Mouse (Mus musculus): ENCODE data around the gene Diexf. TPM values are rescaled to one million over a fixed set of nuclear protein-coding genes. Genes with fewer than 3 reads are reported as not detected.

Gene Diexf
- polyA plus RNA-seq, 1 experiment from 2014 or later: 7.3 TPM

- Histone ChIP-seq H3K4me3 (ENCODE audit: low read length) (no peak overlapping the region), H3K9me3 (replicated peaks; ENCODE audit: control insufficient read depth, low read length) (no peaks in the 10 kb centered on the region), H3K27me3 (ENCODE audit: control insufficient read depth, insufficient read depth, low read length) (no peaks in the 10 kb centered on the region), H3K9ac (ENCODE audit: low read length) (no peak overlapping the region), H3K27ac (ENCODE audit: low read length) (no peak overlapping the region), H3K36me3 (ENCODE audit: control insufficient read depth, insufficient read depth) (no peaks in the 10 kb centered on the region), H3K4me2 (ENCODE audit: low read depth, low read length) (no peak overlapping the region), H3K4me1 (ENCODE audit: control insufficient read depth, insufficient read depth, low read length) (no peaks in the 10 kb centered on the region)
- ATAC-seq (replicated peaks; ENCODE audit: extremely low read depth, insufficient read depth, low FRiP score): no peak
- 55% methylated on average over 9 of the region's 9 CpGs for WGBS
Measured at GRCm38 (mm10) chr1:193086842-193087476, 43.1 kb downstream of the Diexf start.

- H3K9me3 ChIP-seq (replicated peaks; ENCODE audit: control insufficient read depth, low read length): no peaks in the 10 kb centered on the region
- ATAC-seq (replicated peaks; ENCODE audit: extremely low read depth, insufficient read depth, low FRiP score): no peak
- H3K4me1 ChIP-seq (ENCODE audit: control insufficient read depth, insufficient read depth, low read length): no peaks in the 10 kb centered on the region
- no peak overlapping the region for H3K27ac ChIP-seq (ENCODE audit: low read length)
- no peak overlapping the region for H3K4me2 ChIP-seq (ENCODE audit: low read depth, low read length)
- WGBS: 66% methylated on average over 4 of the region's 4 CpGs
- H3K27me3 ChIP-seq (ENCODE audit: control insufficient read depth, insufficient read depth, low read length): no peaks in the 10 kb centered on the region
- H3K9ac ChIP-seq (ENCODE audit: low read length): no peak overlapping the region
- no peak overlapping the region for H3K4me3 ChIP-seq (ENCODE audit: low read length)
- no peaks in the 10 kb centered on the region for H3K36me3 ChIP-seq (ENCODE audit: control insufficient read depth, insufficient read depth)
Measured at GRCm38 (mm10) chr1:193086111-193086841, 43.8 kb downstream of the Diexf start.

- WGBS: 69% methylated on average over 5 of the region's 5 CpGs
Measured at GRCm38 (mm10) chr1:193085541-193086020, 44.5 kb downstream of the Diexf start.

GRCm38 (mm10) chr1:193084016-193084415 lies 46.1 kb downstream of the Diexf start:
- no peak overlapping the region for H3K4me2 ChIP-seq (ENCODE audit: low read depth, low read length)
- no peaks in the 10 kb centered on the region for H3K36me3 ChIP-seq (ENCODE audit: control insufficient read depth, insufficient read depth)
- 92% methylated on average over 1 of the region's 1 CpGs for WGBS
- H3K4me3 ChIP-seq (ENCODE audit: low read length): no peak overlapping the region
- H3K9ac ChIP-seq (ENCODE audit: low read length): no peak overlapping the region
- no peak for ATAC-seq (replicated peaks; ENCODE audit: extremely low read depth, insufficient read depth, low FRiP score)
- no peak overlapping the region for H3K27ac ChIP-seq (ENCODE audit: low read length)
- no peaks in the 10 kb centered on the region for H3K27me3 ChIP-seq (ENCODE audit: control insufficient read depth, insufficient read depth, low read length)
- H3K9me3 ChIP-seq (replicated peaks; ENCODE audit: control insufficient read depth, low read length): no peaks in the 10 kb centered on the region
- no peaks in the 10 kb centered on the region for H3K4me1 ChIP-seq (ENCODE audit: control insufficient read depth, insufficient read depth, low read length)

More at GRCm38 (mm10) chr1:193085541-193086020, 44.5 kb downstream of the Diexf start:
- no peaks in the 10 kb centered on the region for H3K27me3 ChIP-seq (ENCODE audit: control insufficient read depth, insufficient read depth, low read length)
- no peak for ATAC-seq (replicated peaks; ENCODE audit: extremely low read depth, insufficient read depth, low FRiP score)
- H3K4me1 ChIP-seq (ENCODE audit: control insufficient read depth, insufficient read depth, low read length): no peaks in the 10 kb centered on the region
- H3K9ac ChIP-seq (ENCODE audit: low read length): no peak overlapping the region
- H3K4me3 ChIP-seq (ENCODE audit: low read length): no peak overlapping the region
- H3K9me3 ChIP-seq (replicated peaks; ENCODE audit: control insufficient read depth, low read length): no peaks in the 10 kb centered on the region
- H3K4me2 ChIP-seq (ENCODE audit: low read depth, low read length): no peak overlapping the region
- H3K36me3 ChIP-seq (ENCODE audit: control insufficient read depth, insufficient read depth): no peaks in the 10 kb centered on the region
- H3K27ac ChIP-seq (ENCODE audit: low read length): no peak overlapping the region

- WGBS: 82% methylated on average over 7 of the region's 7 CpGs
- ATAC-seq (replicated peaks; ENCODE audit: extremely low read depth, insufficient read depth, low FRiP score): no peak
Measured at GRCm38 (mm10) chr1:193083051-193083450, 47.0 kb downstream of the Diexf start.

GRCm38 (mm10) chr1:193082311-193082921 lies 47.7 kb downstream of the Diexf start:
- no peak for ATAC-seq (replicated peaks; ENCODE audit: extremely low read depth, insufficient read depth, low FRiP score)
- H3K4me3 ChIP-seq (ENCODE audit: low read length): no peak overlapping the region

More at GRCm38 (mm10) chr1:193083051-193083450, 47.0 kb downstream of the Diexf start:
- no peaks in the 10 kb centered on the region for H3K27me3 ChIP-seq (ENCODE audit: control insufficient read depth, insufficient read depth, low read length)
- no peak overlapping the region for H3K27ac ChIP-seq (ENCODE audit: low read length)
- H3K4me2 ChIP-seq (ENCODE audit: low read depth, low read length): no peak overlapping the region
- H3K4me3 ChIP-seq (ENCODE audit: low read length): no peak overlapping the region
- H3K36me3 ChIP-seq (ENCODE audit: control insufficient read depth, insufficient read depth): no peaks in the 10 kb centered on the region
- H3K9me3 ChIP-seq (replicated peaks; ENCODE audit: control insufficient read depth, low read length): no peaks in the 10 kb centered on the region
- H3K9ac ChIP-seq (ENCODE audit: low read length): no peak overlapping the region
- H3K4me1 ChIP-seq (ENCODE audit: control insufficient read depth, insufficient read depth, low read length): no peaks in the 10 kb centered on the region

GRCm38 (mm10) chr1:193062618-193063017 lies 67.5 kb downstream of the Diexf start:
- Histone ChIP-seq H3K36me3 (ENCODE audit: control insufficient read depth, insufficient read depth) (no peaks in the 10 kb centered on the region), H3K27me3 (ENCODE audit: control insufficient read depth, insufficient read depth, low read length) (no peaks in the 10 kb centered on the region), H3K4me2 (ENCODE audit: low read depth, low read length) (no peak overlapping the region), H3K27ac (ENCODE audit: low read length) (no peak overlapping the region), H3K9me3 (replicated peaks; ENCODE audit: control insufficient read depth, low read length) (no peaks in the 10 kb centered on the region), H3K4me1 (ENCODE audit: control insufficient read depth, insufficient read depth, low read length) (no peaks in the 10 kb centered on the region), H3K4me3 (ENCODE audit: low read length) (no peak overlapping the region), H3K9ac (ENCODE audit: low read length) (no peak overlapping the region)
- ATAC-seq (replicated peaks; ENCODE audit: extremely low read depth, insufficient read depth, low FRiP score): no peak
- WGBS: 86% methylated on average over 3 of the region's 3 CpGs

More at GRCm38 (mm10) chr1:193082311-193082921, 47.7 kb downstream of the Diexf start:
- no peak overlapping the region for H3K27ac ChIP-seq (ENCODE audit: low read length)
- 49% methylated on average over 10 of the region's 10 CpGs for WGBS
- H3K4me2 ChIP-seq (ENCODE audit: low read depth, low read length): no peak overlapping the region
- no peaks in the 10 kb centered on the region for H3K36me3 ChIP-seq (ENCODE audit: control insufficient read depth, insufficient read depth)
- no peaks in the 10 kb centered on the region for H3K27me3 ChIP-seq (ENCODE audit: control insufficient read depth, insufficient read depth, low read length)
- no peaks in the 10 kb centered on the region for H3K4me1 ChIP-seq (ENCODE audit: control insufficient read depth, insufficient read depth, low read length)
- no peak overlapping the region for H3K9ac ChIP-seq (ENCODE audit: low read length)
- no peaks in the 10 kb centered on the region for H3K9me3 ChIP-seq (replicated peaks; ENCODE audit: control insufficient read depth, low read length)

GRCm38 (mm10) chr1:193060167-193060566 lies 69.9 kb downstream of the Diexf start:
- no peak overlapping the region for H3K9ac ChIP-seq (ENCODE audit: low read length)
- no peaks in the 10 kb centered on the region for H3K4me1 ChIP-seq (ENCODE audit: control insufficient read depth, insufficient read depth, low read length)
- H3K4me2 ChIP-seq (ENCODE audit: low read depth, low read length): no peak overlapping the region
- H3K4me3 ChIP-seq (ENCODE audit: low read length): no peak overlapping the region
- no peaks in the 10 kb centered on the region for H3K9me3 ChIP-seq (replicated peaks; ENCODE audit: control insufficient read depth, low read length)
- no peak for ATAC-seq (replicated peaks; ENCODE audit: extremely low read depth, insufficient read depth, low FRiP score)
- H3K36me3 ChIP-seq (ENCODE audit: control insufficient read depth, insufficient read depth): no peaks in the 10 kb centered on the region
- H3K27me3 ChIP-seq (ENCODE audit: control insufficient read depth, insufficient read depth, low read length): no peaks in the 10 kb centered on the region
- WGBS: 60% methylated on average over 2 of the region's 2 CpGs
- H3K27ac ChIP-seq (ENCODE audit: low read length): no peak overlapping the region

GRCm38 (mm10) chr1:193059596-193059995 lies 70.5 kb downstream of the Diexf start:
- whole genome bisulfite sequencing: 61% methylated on average over 5 of the region's 5 CpGs
- no peaks in the 10 kb centered on the region for H3K27me3 ChIP-seq (ENCODE audit: control insufficient read depth, insufficient read depth, low read length)

More at GRCm38 (mm10) chr1:193059596-193059995, 70.5 kb downstream of the Diexf start:
- Histone ChIP-seq H3K4me3 (ENCODE audit: low read length) (no peak overlapping the region), H3K27ac (ENCODE audit: low read length) (no peak overlapping the region), H3K4me1 (ENCODE audit: control insufficient read depth, insufficient read depth, low read length) (no peaks in the 10 kb centered on the region), H3K36me3 (ENCODE audit: control insufficient read depth, insufficient read depth) (no peaks in the 10 kb centered on the region), H3K9ac (ENCODE audit: low read length) (no peak overlapping the region), H3K4me2 (ENCODE audit: low read depth, low read length) (no peak overlapping the region), H3K9me3 (replicated peaks; ENCODE audit: control insufficient read depth, low read length) (no peaks in the 10 kb centered on the region)
- no peak for ATAC-seq (replicated peaks; ENCODE audit: extremely low read depth, insufficient read depth, low FRiP score)

Data from heart, embryonic 16.5 days (tissue).